Mouse (Mus musculus) embryonic fibroblast, embryonic 13.5 days (primary cell): Measurements from ENCODE around the gene Pkig.

ENCODE experiments used
- CTCF ChIP-seq: IDR thresholded peaks from 2 replicates; pipeline ENCODE4 v1.5.1; 2011; ENCODE audit warnings: mild to moderate bottlenecking, control low read depth, low read length, moderate library complexity, borderline replicate concordance; ENCODE audit not compliant: insufficient read depth
- POLR2A ChIP-seq: IDR thresholded peaks from 2 replicates; pipeline ENCODE4 v1.6.1; 2011; ENCODE audit warnings: low read depth, mild to moderate bottlenecking, control low read depth, low read length, moderate library complexity

- TF ChIP-seq CTCF (no peak), POLR2A (no peak)
These were observed 70.1 kb downstream of the Pkig start for GRCm38 (mm10) chr2:163728300-163728699.
